Mouse (Mus musculus): ENCODE results near the gene Foxe1. TPM values are rescaled to one million over a fixed set of nuclear protein-coding genes. Genes with fewer than 3 reads are reported as not detected.

The Foxe1 gene
- not detected for polyA plus RNA-seq (2021)

- no peak for ATAC-seq
Measured at GRCm38 (mm10) chr4:46343596-46344260, at the start of gene Foxe1. Foxe1 (plus strand) TSS chr4:46343609.

GRCm38 (mm10) chr4:46304071-46304470 is 39.3 kb upstream of the Foxe1 start:
- H3K27me3 ChIP-seq, result peaks cover 1% of the 10 kb centered on the region
- peak; percentile 88 for ATAC-seq
- ChIA-PET CTCF (no interaction called here), POLR2A (no interaction called here)
- no peak for TF ChIP-seq CTCF (IDR thresholded peaks at IDR 0.05)
- in situ Hi-C loops (cut with MboI; ENCODE audit: low pct_unique_long_range_greater_than_20kb), result no loop called here
- peak; percentile 67 for DNase-seq (ENCODE audit: low read depth, low spot score)

More at GRCm38 (mm10) chr4:46343596-46344260, at the start of gene Foxe1:
- no peak for DNase-seq (ENCODE audit: low read depth, low spot score)
- in situ Hi-C loops (cut with MboI; ENCODE audit: low pct_unique_long_range_greater_than_20kb), result no loop called here
- TF ChIP-seq CTCF (IDR thresholded peaks at IDR 0.05), result no peak
- H3K27me3 ChIP-seq, result peaks cover 20% of the 10 kb centered on the region
- ChIA-PET CTCF (no interaction called here), POLR2A (no interaction called here)

GRCm38 (mm10) chr4:46304757-46305384 is 38.5 kb upstream of the Foxe1 start:
- POLR2A ChIA-PET, result no interaction called here
- CTCF ChIA-PET, result no interaction called here
- in situ Hi-C loops (cut with MboI; ENCODE audit: low pct_unique_long_range_greater_than_20kb), result loop anchor here (5.0 kb wide), 1 partner anchor 103 kb away; no protein-coding TSS in a partner anchor
- peak; percentile 25 for DNase-seq (ENCODE audit: low read depth, low spot score)
- H3K27me3 ChIP-seq, result no peaks in the 10 kb centered on the region
- ATAC-seq, result peak; percentile 67
- TF ChIP-seq CTCF (IDR thresholded peaks at IDR 0.05), result no peak

GRCm38 (mm10) chr4:46305436-46305835 is 38.0 kb upstream of the Foxe1 start:
- ChIA-PET POLR2A (no interaction called here), CTCF (no interaction called here)
- no peaks in the 10 kb centered on the region for H3K27me3 ChIP-seq
- DNase-seq (ENCODE audit: low read depth, low spot score) (no peak), ATAC-seq (no peak)
- in situ Hi-C loops (cut with MboI; ENCODE audit: low pct_unique_long_range_greater_than_20kb), result loop anchor here (5.0 kb wide), 1 partner anchor 103 kb away; no protein-coding TSS in a partner anchor
- no peak for TF ChIP-seq CTCF (IDR thresholded peaks at IDR 0.05)

GRCm38 (mm10) chr4:46307341-46307740 is 36.1 kb upstream of the Foxe1 start:
- no peak for TF ChIP-seq CTCF (IDR thresholded peaks at IDR 0.05)
- POLR2A ChIA-PET, result no interaction called here
- in situ Hi-C loops (cut with MboI; ENCODE audit: low pct_unique_long_range_greater_than_20kb), result loop anchor here (5.0 kb wide), 1 partner anchor 105 kb away; no protein-coding TSS in a partner anchor
- ATAC-seq (no peak), DNase-seq (ENCODE audit: low read depth, low spot score) (no peak)
- CTCF ChIA-PET, result no interaction called here
- H3K27me3 ChIP-seq, result no peaks in the 10 kb centered on the region

GRCm38 (mm10) chr4:46307869-46308268 is 35.5 kb upstream of the Foxe1 start:
- no peaks in the 10 kb centered on the region for H3K27me3 ChIP-seq
- DNase-seq (ENCODE audit: low read depth, low spot score) (no peak), ATAC-seq (no peak)
- in situ Hi-C loops (cut with MboI; ENCODE audit: low pct_unique_long_range_greater_than_20kb), result loop anchor here (5.0 kb wide), 1 partner anchor 106 kb away; no protein-coding TSS in a partner anchor
- no peak for TF ChIP-seq CTCF (IDR thresholded peaks at IDR 0.05)
- ChIA-PET POLR2A (no interaction called here), CTCF (no interaction called here)

- TF ChIP-seq CTCF (IDR thresholded peaks at IDR 0.05), result no peak
- ATAC-seq (no peak), DNase-seq (ENCODE audit: low read depth, low spot score) (no peak)
- H3K27me3 ChIP-seq, result no peaks in the 10 kb centered on the region
- ChIA-PET CTCF (interaction anchor here (1.2 kb wide), 1 partner anchor 10 kb away, joined by 3 read pairs; no protein-coding TSS in a partner anchor), POLR2A (no interaction called here)
- in situ Hi-C loops (cut with MboI; ENCODE audit: low pct_unique_long_range_greater_than_20kb), result no loop called here
Measured at GRCm38 (mm10) chr4:46311631-46312030, 31.8 kb upstream of the Foxe1 start.

GRCm38 (mm10) chr4:46321730-46322389 is 21.5 kb upstream of the Foxe1 start:
- no peaks in the 10 kb centered on the region for H3K27me3 ChIP-seq
- peak; percentile 74 for DNase-seq (ENCODE audit: low read depth, low spot score)
- ATAC-seq, result peak; percentile 97
- ChIA-PET CTCF (interaction anchor here (1.1 to 1.6 kb wide), 4 partner anchors 11 to 120 kb away, joined by 3 to 5 read pairs (median 4); no protein-coding TSS in a partner anchor), POLR2A (no interaction called here)
- TF ChIP-seq CTCF (IDR thresholded peaks at IDR 0.05), result no peak
- in situ Hi-C loops (cut with MboI; ENCODE audit: low pct_unique_long_range_greater_than_20kb), result no loop called here

GRCm38 (mm10) chr4:46322715-46323114 is 20.7 kb upstream of the Foxe1 start:
- ChIA-PET POLR2A (no interaction called here), CTCF (interaction anchor here (1.4 to 1.6 kb wide), 3 partner anchors 18 to 121 kb away, joined by 4 to 5 read pairs (median 4); no protein-coding TSS in a partner anchor)
- no peak for DNase-seq (ENCODE audit: low read depth, low spot score)
- TF ChIP-seq CTCF (IDR thresholded peaks at IDR 0.05), result no peak
- in situ Hi-C loops (cut with MboI; ENCODE audit: low pct_unique_long_range_greater_than_20kb), result no loop called here
- no peak for ATAC-seq
- no peaks in the 10 kb centered on the region for H3K27me3 ChIP-seq

- DNase-seq (ENCODE audit: low read depth, low spot score), result no peak
- H3K27me3 ChIP-seq, result peaks cover 7% of the 10 kb centered on the region
- ChIA-PET CTCF (no interaction called here), POLR2A (interaction anchor here (0.6 kb wide), 1 partner anchor 106 kb away, joined by 4 read pairs; no protein-coding TSS in a partner anchor)
- in situ Hi-C loops (cut with MboI; ENCODE audit: low pct_unique_long_range_greater_than_20kb), result no loop called here
- TF ChIP-seq CTCF (IDR thresholded peaks at IDR 0.05), result no peak
- no peak for ATAC-seq
Measured at GRCm38 (mm10) chr4:46328906-46329305, 14.5 kb upstream of the Foxe1 start.

GRCm38 (mm10) chr4:46335846-46336245 is 7.6 kb upstream of the Foxe1 start:
- H3K27me3 ChIP-seq, result peaks cover 13% of the 10 kb centered on the region
- DNase-seq (ENCODE audit: low read depth, low spot score) (no peak), ATAC-seq (no peak)
- TF ChIP-seq CTCF (IDR thresholded peaks at IDR 0.05), result no peak
- in situ Hi-C loops (cut with MboI; ENCODE audit: low pct_unique_long_range_greater_than_20kb), result no loop called here
- ChIA-PET POLR2A (no interaction called here), CTCF (no interaction called here)

All from Patski (cell line).